Mouse (Mus musculus): ENCODE results near the gene Tpm1.

GRCm38 (mm10) chr9:67037666-67038065 is 11.5 kb downstream of the Tpm1 start:
- TF ChIP-seq CTCF (IDR thresholded peaks at IDR 0.05; ENCODE audit: low read depth, low read length) = no peak
- TF ChIP-seq POLR2A (IDR thresholded peaks at IDR 0.05; ENCODE audit: extremely low read depth, insufficient read depth, low read length) = no peak

Measured in liver, adult 2 months (tissue).